Mouse (Mus musculus): ENCODE data around the gene Gucy2c. TPM values are rescaled to one million over a fixed set of nuclear protein-coding genes. Genes with fewer than 3 reads are reported as not detected.
"Not testable (repeated sequence)": the region's sequence is repeated elsewhere in the genome, so short reads cannot be mapped to it uniquely, and the experiment has no call there.

The Gucy2c gene
- polyA plus RNA-seq, 2 experiments: 0.06 to 0.11 TPM

- Histone ChIP-seq H3K4me1 (replicated peaks; ENCODE audit: control insufficient read depth in 2 of 2, insufficient read depth in 2 of 2, low read length in 1 of 2) (peaks cover 40 to 48% of the 10 kb centered on the region in 2 experiments), H3K9ac (replicated peaks) (no peak overlapping the region), H3K36me3 (replicated peaks; ENCODE audit: control insufficient read depth, insufficient read depth, low read depth) (no peaks in the 10 kb centered on the region), H3K4me3 (ENCODE audit: insufficient read depth in 1 of 2, low read depth in 2 of 2, low read length in 2 of 2) (no peak overlapping the region), H3K27ac (no peak overlapping the region; the same call in 1 of the 2 replicates), H3K9me3 (ENCODE audit: control insufficient read depth, low read length) (no peaks in the 10 kb centered on the region), H3K4me2 (ENCODE audit: low read depth) (peak overlapping the region; percentile 22), H3K27me3 (ENCODE audit: control insufficient read depth, insufficient read depth, low read length) (no peaks in the 10 kb centered on the region)
- ATAC-seq (ENCODE audit: insufficient read depth): no peak
- no peak for DNase-seq (ENCODE audit: low read depth in 3 of 3, low spot score in 3 of 3)
- TF ChIP-seq EP300 (IDR thresholded peaks at IDR 0.05; ENCODE audit: low read depth): no peak
- TF ChIP-seq CTCF (IDR thresholded peaks at IDR 0.05; ENCODE audit: low read depth): no peak
- WGBS (ENCODE audit: insufficient replicate concordance): 88% methylated on average over 8 of the region's 8 CpGs
Measured at GRCm38 (mm10) chr6:136800710-136801109, 19.1 kb upstream of the Gucy2c start.

- H3K36me3 ChIP-seq (replicated peaks; ENCODE audit: control insufficient read depth, insufficient read depth, low read depth); H3K9me3 ChIP-seq (ENCODE audit: control insufficient read depth, low read length); H3K27me3 ChIP-seq (ENCODE audit: control insufficient read depth, insufficient read depth, low read length): not testable (repeated sequence)
- Histone ChIP-seq H3K4me2 (ENCODE audit: low read depth) (peak overlapping the region; percentile 76), H3K9ac (replicated peaks) (peak overlapping the region; percentile 79), H3K4me3 (ENCODE audit: insufficient read depth in 1 of 2, low read depth in 2 of 2, low read length in 2 of 2) (peak overlapping the region; percentile 63 to 77), H3K27ac (peak overlapping the region; percentile 97), H3K4me1 (replicated peaks; ENCODE audit: control insufficient read depth in 2 of 2, insufficient read depth in 2 of 2, low read length in 1 of 2) (peaks cover 32 to 51% of the 10 kb centered on the region in 2 experiments)
- ATAC-seq (ENCODE audit: insufficient read depth): peak; percentile 96
- peak in 2 of 3 experiments; percentile 63 to 69 for DNase-seq (ENCODE audit: low read depth in 3 of 3, low spot score in 3 of 3)
- 41% methylated on average over 3 of the region's 3 CpGs for WGBS (ENCODE audit: insufficient replicate concordance)
- TF ChIP-seq EP300 (IDR thresholded peaks at IDR 0.05; ENCODE audit: low read depth): peak; percentile 67
Measured at GRCm38 (mm10) chr6:136797874-136798693, 16.5 kb upstream of the Gucy2c start.

- peaks cover 25 to 40% of the 10 kb centered on the region in 2 experiments for H3K4me1 ChIP-seq (replicated peaks; ENCODE audit: control insufficient read depth in 2 of 2, insufficient read depth in 2 of 2, low read length in 1 of 2)
- no peak overlapping the region for H3K4me2 ChIP-seq (ENCODE audit: low read depth)
- H3K27ac ChIP-seq: no peak overlapping the region
- peaks cover 6% of the 10 kb centered on the region; the same call in 1 of the 2 replicates for H3K27me3 ChIP-seq (ENCODE audit: control insufficient read depth, insufficient read depth, low read length)
- no peak for TF ChIP-seq CTCF (IDR thresholded peaks at IDR 0.05; ENCODE audit: low read depth)
- no peak for TF ChIP-seq EP300 (IDR thresholded peaks at IDR 0.05; ENCODE audit: low read depth)
- no peak overlapping the region for H3K9ac ChIP-seq (replicated peaks)
- H3K36me3 ChIP-seq (replicated peaks; ENCODE audit: control insufficient read depth, insufficient read depth, low read depth): no peaks in the 10 kb centered on the region
- ATAC-seq (ENCODE audit: insufficient read depth) (no peak), DNase-seq (ENCODE audit: low read depth in 3 of 3, low spot score in 3 of 3) (no peak)
- H3K4me3 ChIP-seq (ENCODE audit: insufficient read depth in 1 of 2, low read depth in 2 of 2, low read length in 2 of 2): no peak overlapping the region
- H3K9me3 ChIP-seq (ENCODE audit: control insufficient read depth, low read length): no peaks in the 10 kb centered on the region
- WGBS (ENCODE audit: insufficient replicate concordance): 65% methylated on average over 6 of the region's 6 CpGs
Measured at GRCm38 (mm10) chr6:136795850-136796249, 14.3 kb upstream of the Gucy2c start.

- Histone ChIP-seq H3K9ac (replicated peaks) (no peak overlapping the region), H3K9me3 (ENCODE audit: control insufficient read depth, low read length) (no peaks in the 10 kb centered on the region), H3K4me1 (replicated peaks; ENCODE audit: control insufficient read depth in 2 of 2, insufficient read depth in 2 of 2, low read length in 1 of 2) (peaks cover 25 to 37% of the 10 kb centered on the region in 2 experiments), H3K27ac (no peak overlapping the region), H3K4me2 (ENCODE audit: low read depth) (no peak overlapping the region), H3K36me3 (replicated peaks; ENCODE audit: control insufficient read depth, insufficient read depth, low read depth) (no peaks in the 10 kb centered on the region), H3K27me3 (ENCODE audit: control insufficient read depth, insufficient read depth, low read length) (peaks cover 6% of the 10 kb centered on the region; the same call in 1 of the 2 replicates), H3K4me3 (ENCODE audit: insufficient read depth in 1 of 2, low read depth in 2 of 2, low read length in 2 of 2) (no peak overlapping the region)
- 7% methylated on average over 1 of the region's 1 CpGs for whole genome bisulfite sequencing (ENCODE audit: insufficient replicate concordance)
- TF ChIP-seq CTCF (IDR thresholded peaks at IDR 0.05; ENCODE audit: low read depth): no peak
- TF ChIP-seq EP300 (IDR thresholded peaks at IDR 0.05; ENCODE audit: low read depth): no peak; the same call in 1 of the 2 replicates
- no peak for DNase-seq (ENCODE audit: low read depth in 3 of 3, low spot score in 3 of 3)
- no peak for ATAC-seq (ENCODE audit: insufficient read depth)
Measured at GRCm38 (mm10) chr6:136795110-136795509, 13.5 kb upstream of the Gucy2c start.

- peaks cover 21 to 35% of the 10 kb centered on the region in 2 experiments for H3K4me1 ChIP-seq (replicated peaks; ENCODE audit: control insufficient read depth in 2 of 2, insufficient read depth in 2 of 2, low read length in 1 of 2)
- H3K36me3 ChIP-seq (replicated peaks; ENCODE audit: control insufficient read depth, insufficient read depth, low read depth): no peaks in the 10 kb centered on the region
- H3K4me2 ChIP-seq (ENCODE audit: low read depth): peak overlapping the region; percentile 75
- no peaks in the 10 kb centered on the region for H3K9me3 ChIP-seq (ENCODE audit: control insufficient read depth, low read length)
- DNase-seq (ENCODE audit: low read depth in 3 of 3, low spot score in 3 of 3): no peak
- no peak overlapping the region for H3K27ac ChIP-seq
- no peak for ATAC-seq (ENCODE audit: insufficient read depth)
- peak overlapping the region; percentile 59 for H3K9ac ChIP-seq (replicated peaks)
- no peak for TF ChIP-seq EP300 (IDR thresholded peaks at IDR 0.05; ENCODE audit: low read depth)
- no peak for TF ChIP-seq CTCF (IDR thresholded peaks at IDR 0.05; ENCODE audit: low read depth)
- peaks cover 6% of the 10 kb centered on the region; the same call in 1 of the 2 replicates for H3K27me3 ChIP-seq (ENCODE audit: control insufficient read depth, insufficient read depth, low read length)
- WGBS (ENCODE audit: insufficient replicate concordance): under 1% methylated on average over 22 of the region's 24 CpGs
- H3K4me3 ChIP-seq (ENCODE audit: insufficient read depth in 1 of 2, low read depth in 2 of 2, low read length in 2 of 2): peak overlapping the region; percentile 47 to 51
Measured at GRCm38 (mm10) chr6:136793831-136794525, 12.4 kb upstream of the Gucy2c start.

Measured in liver, embryonic 14.5 days (tissue).